Mouse (Mus musculus): ENCODE measurements around the gene Zfp160.
"Not testable (repeated sequence)": the region's sequence is repeated elsewhere in the genome, so short reads cannot be mapped to it uniquely, and the experiment has no call there.

The Zfp160 gene

GRCm38 (mm10) chr17:21008382-21009331 lies at the start of gene Zfp160:
Gene Zfp160, plus strand, starts transcription at chr17:21008903.
- peak; percentile 85 for DNase-seq (ENCODE audit: low spot score)

GRCm38 (mm10) chr17:20960386-20960785 lies 48.3 kb upstream of the Zfp160 start:
- DNase-seq (ENCODE audit: low spot score) = no peak

DNA sequence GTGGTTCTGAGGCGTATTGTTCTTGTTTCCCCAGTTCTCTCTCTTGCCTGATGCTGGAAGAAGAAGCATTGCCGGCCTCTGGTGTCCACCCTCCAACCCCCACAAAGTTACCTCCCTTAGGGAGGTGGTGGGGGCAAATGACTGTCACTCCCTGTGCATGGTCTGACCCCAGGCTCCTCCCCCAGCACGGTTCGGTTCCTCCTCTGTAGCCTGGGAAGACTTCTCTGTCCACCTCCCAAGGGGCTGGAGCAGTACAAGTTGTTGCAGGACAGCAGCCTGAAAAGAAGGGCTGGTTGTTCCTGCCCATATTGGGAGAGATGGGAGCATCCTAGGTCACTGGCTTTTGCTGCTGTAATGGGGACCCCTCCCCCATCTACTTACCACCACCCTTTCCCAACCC lies 43.3 kb upstream of the Zfp160 start:
- no peak for DNase-seq (ENCODE audit: low spot score)

- DNase-seq (ENCODE audit: low spot score) = no peak
Observed at GRCm38 (mm10) chr17:20966681-20967080, 42.0 kb upstream of the Zfp160 start.

DNA sequence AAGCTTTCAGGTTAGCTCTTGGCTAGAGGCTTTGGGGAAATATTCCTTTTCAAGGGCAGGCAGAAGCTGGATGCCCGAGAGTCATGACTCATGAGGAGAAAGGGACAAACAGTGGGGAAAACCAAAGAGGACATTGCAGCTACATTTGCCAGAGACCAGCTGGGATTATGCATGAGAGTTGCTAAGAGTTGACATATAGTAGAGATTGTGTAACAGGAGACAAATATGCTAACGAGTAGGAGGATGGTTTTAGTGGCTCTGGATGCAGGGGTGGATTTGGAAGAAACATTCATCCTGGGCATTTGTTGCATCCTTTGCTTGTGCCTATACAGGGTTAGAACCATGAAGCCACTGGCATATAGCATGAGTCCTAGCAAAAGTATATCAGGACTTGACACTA lies 15.0 kb upstream of the Zfp160 start:
- no peak for DNase-seq (ENCODE audit: low spot score)

DNA sequence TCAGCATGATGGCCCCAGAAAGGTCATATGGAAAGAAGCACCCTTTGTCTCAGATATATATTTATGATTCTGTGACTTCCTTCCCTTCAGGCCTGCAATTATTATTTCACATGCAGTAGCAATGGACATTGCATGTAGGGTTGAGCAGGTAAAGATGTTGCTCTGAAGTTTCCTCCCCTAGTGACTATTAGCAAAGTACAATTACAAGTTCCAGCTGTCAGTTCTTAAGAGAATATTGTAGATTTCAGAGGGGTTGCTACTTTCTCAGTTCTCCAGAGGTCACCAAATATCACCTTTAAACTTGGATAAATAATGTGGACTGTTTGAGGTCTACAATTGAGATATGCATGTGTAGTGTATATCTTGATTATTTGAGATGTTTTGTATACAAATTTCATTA lies 12.3 kb upstream of the Zfp160 start, which contains the start of gene Vmn1r233:
Vmn1r233 (minus strand) TSS at position 101 of the 400 bp plus-strand sequence.
- no peak for DNase-seq (ENCODE audit: low spot score)

GRCm38 (mm10) chr17:21009726-21010125 lies 1.0 kb downstream of the Zfp160 start:
- DNase-seq (ENCODE audit: low spot score) = no peak

- no peak for DNase-seq (ENCODE audit: low spot score)
Observed at GRCm38 (mm10) chr17:21018410-21019080, 9.8 kb downstream of the Zfp160 start.

DNA sequence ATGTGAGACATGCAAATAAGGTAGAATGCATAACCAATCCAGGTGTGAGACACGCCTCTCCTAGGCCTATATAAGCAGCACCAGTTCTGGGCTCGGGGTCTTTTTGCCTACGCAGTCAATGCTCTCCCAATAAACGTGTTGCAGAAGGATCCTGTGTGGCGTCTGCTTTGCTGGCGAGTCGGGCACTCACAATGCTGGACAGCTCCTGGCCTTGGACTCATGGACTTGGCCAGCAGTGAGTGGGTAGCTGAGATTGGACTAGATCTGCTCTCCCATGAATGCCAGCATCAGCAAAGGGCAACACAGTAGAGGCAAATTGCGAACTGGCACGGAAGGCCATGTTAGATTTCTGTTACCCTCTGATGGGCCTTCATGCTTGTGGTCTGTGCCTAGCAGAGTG lies 39.3 kb downstream of the Zfp160 start:
- DNase-seq (ENCODE audit: low spot score) = not testable (repeated sequence)

DNA sequence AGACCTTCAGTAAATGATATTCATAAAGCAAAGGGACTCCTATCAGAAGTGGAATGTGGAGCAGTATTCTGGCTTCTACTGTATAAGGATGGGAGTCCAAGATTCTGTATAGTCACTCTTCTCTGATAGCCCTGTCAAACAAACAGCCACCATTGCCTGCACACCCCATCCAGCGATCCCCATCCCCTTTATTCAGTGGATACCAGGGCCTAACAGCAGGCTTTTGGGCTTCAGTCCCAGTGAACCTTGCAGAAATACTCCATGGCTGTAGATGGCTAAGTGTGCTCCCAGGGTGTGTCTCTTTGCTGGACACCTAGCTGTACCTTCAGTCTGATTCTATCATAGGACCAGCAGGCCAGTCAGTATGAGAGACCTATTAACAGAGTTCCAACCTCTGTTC lies 42.2 kb downstream of the Zfp160 start:
- DNase-seq (ENCODE audit: low spot score) = no peak

DNA sequence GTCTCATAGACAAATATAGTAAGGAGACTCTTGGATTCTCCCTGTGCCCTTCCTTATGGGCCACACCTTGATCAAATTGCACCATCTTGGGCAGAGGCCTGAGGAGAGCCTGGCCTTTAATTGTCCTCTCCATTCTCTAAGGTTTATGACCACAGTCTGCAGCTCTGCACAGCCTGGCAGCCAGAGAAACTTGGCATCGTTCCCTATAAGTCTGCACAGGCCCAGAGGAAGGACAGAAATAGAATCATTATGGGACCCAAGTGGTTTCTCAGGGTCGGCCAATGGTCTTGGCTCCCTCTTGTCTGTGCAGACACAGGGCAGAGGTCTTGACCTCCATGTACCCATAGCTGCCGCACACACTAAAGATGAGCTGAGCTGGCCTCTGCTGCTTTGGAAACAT lies 42.6 kb downstream of the Zfp160 start:
- not testable (repeated sequence) for DNase-seq (ENCODE audit: low spot score)

GRCm38 (mm10) chr17:21051919-21052318 lies 43.2 kb downstream of the Zfp160 start:
- DNase-seq (ENCODE audit: low spot score) = not testable (repeated sequence)

GRCm38 (mm10) chr17:21053267-21053666 lies 44.6 kb downstream of the Zfp160 start:
- DNase-seq (ENCODE audit: low spot score) = no peak

GRCm38 (mm10) chr17:21055111-21055510 lies 46.4 kb downstream of the Zfp160 start:
- not testable (repeated sequence) for DNase-seq (ENCODE audit: low spot score)

GRCm38 (mm10) chr17:21065501-21065900 lies 56.8 kb downstream of the Zfp160 start:
- DNase-seq (ENCODE audit: low spot score) = no peak

DNA sequence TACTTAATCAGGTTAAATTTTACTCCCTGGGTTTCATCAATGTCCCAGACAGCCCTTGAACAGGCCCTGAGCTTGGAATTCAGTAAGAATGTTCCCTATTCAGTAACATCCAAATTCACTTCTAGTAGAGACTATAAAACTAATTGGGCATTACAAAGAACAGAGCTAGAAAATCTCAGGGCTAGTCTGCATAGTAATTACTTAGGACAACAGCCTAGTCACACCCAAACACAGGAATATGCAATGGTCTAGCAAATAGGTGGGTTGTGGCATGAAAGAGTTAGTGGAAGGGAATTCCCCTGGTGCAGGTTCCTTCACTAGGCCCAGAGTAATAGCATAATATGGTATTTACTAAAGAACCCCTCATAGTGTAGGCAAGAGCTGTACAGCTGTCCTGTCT lies 58.3 kb downstream of the Zfp160 start:
- DNase-seq (ENCODE audit: low spot score) = no peak

DNA sequence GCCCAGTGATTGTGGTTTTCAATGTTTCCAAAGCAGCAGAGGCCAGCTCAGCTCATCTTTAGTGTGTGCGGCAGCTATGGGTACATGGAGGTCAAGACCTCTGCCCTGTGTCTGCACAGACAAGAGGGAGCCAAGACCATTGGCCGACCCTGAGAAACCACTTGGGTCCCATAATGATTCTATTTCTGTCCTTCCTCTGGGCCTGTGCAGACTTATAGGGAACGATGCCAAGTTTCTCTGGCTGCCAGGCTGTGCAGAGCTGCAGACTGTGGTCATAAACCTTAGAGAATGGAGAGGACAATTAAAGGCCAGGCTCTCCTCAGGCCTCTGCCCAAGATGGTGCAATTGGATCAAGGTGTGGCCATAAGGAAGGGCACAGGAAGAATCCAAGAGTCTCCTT lies 60.7 kb downstream of the Zfp160 start:
- not testable (repeated sequence) for DNase-seq (ENCODE audit: low spot score)

DNA sequence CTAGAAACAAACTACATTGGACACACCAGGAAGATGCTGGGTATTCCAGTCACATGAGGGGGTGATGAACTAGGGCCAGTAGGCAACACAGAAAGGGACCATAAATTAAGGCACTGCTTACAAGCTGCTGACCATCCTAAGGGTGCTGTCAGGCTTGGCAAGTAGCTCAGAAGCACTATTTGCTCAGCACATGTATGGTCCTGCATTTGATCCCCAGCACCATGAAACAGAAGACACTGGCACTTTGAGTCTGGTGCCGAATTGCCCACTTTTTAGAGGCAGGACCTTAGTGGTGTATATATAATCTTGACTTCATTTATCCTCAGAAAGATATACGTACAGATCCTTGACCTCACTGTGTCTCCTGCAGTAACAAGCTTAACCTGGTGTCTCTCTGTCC lies 62.3 kb downstream of the Zfp160 start:
- not testable (repeated sequence) for DNase-seq (ENCODE audit: low spot score)

Data from T-cell, adult 2 months (primary cell).